Mouse (Mus musculus): ENCODE measurements around the gene Dnaja3.

GRCm38 (mm10) chr16:4608532-4609059, 31.2 kb upstream of the Dnaja3 start:
- no peak for TF ChIP-seq CTCF (conservative IDR thresholded peaks at IDR 0.05; ENCODE audit: insufficient read depth, insufficient read length, low read depth, low read length)
- no peak for TF ChIP-seq POLR2A (IDR thresholded peaks at IDR 0.05; ENCODE audit: low read depth, low read length)

Data from kidney, adult 2 months (tissue).